Mouse (Mus musculus) limb, embryonic 11.5 days (tissue): ENCODE data around the gene Mtap. TPM values are rescaled to one million over a fixed set of nuclear protein-coding genes. Genes with fewer than 3 reads are reported as not detected.

Source experiments
- ATAC-seq: fragments of 200-750 bp; cut with Nextera tagmentation; 2 replicates; pipeline ENCODE4 v1.8.0; 2017; ENCODE audit warnings: low read depth; ENCODE audit not compliant: insufficient number of reproducible peaks, low FRiP score, low TSS enrichment
- DNase-seq: peaks from one replicate; pipeline ENCODE4 v3.0.0-alpha.2; 2015; ENCODE audit warnings: low spot score
- H3K27ac ChIP-seq: fragments of 300-500 bp; sonication (generic); replicated peaks from 2 replicates; pipeline ENCODE4 v1.5.1; 2014; ENCODE audit warnings: low read depth, mild to moderate bottlenecking, low read length
- H3K27me3 ChIP-seq: fragments of 300-500 bp; sonication (generic); 2 replicates; pipeline ENCODE4 v1.6.1; 2014; ENCODE audit warnings: mild to moderate bottlenecking, low read length, mixed read lengths; ENCODE audit not compliant: control insufficient read depth, insufficient read depth
- H3K36me3 ChIP-seq: fragments of 300-500 bp; sonication (generic); 2 replicates; pipeline ENCODE4 v1.6.1; 2014; ENCODE audit warnings: mild to moderate bottlenecking, low read length, moderate library complexity, mixed read lengths; ENCODE audit not compliant: control insufficient read depth, insufficient read depth
- H3K4me1 ChIP-seq: fragments of 300-500 bp; sonication (generic); 2 replicates; pipeline ENCODE4 v1.6.1; 2014; ENCODE audit warnings: low read length, mixed read lengths; ENCODE audit not compliant: control insufficient read depth, insufficient read depth
- H3K4me2 ChIP-seq: fragments of 300-500 bp; sonication (generic); 2 replicates; pipeline ENCODE4 v1.6.1; 2014; ENCODE audit warnings: low read depth, mild to moderate bottlenecking, moderate library complexity; ENCODE audit not compliant: severe bottlenecking
- H3K4me3 ChIP-seq: fragments of 300-500 bp; sonication (generic); 2 replicates; pipeline ENCODE4 v1.5.1; 2014; ENCODE audit warnings: low read depth, low read length
- H3K9ac ChIP-seq: fragments of 300-500 bp; sonication (generic); 2 replicates; pipeline ENCODE4 v1.6.1; 2014; ENCODE audit warnings: mild to moderate bottlenecking, low read length
- H3K9me3 ChIP-seq: fragments of 300-500 bp; sonication (generic); 2 replicates; pipeline ENCODE4 v1.6.1; 2016; ENCODE audit warnings: low read length; ENCODE audit not compliant: control insufficient read depth
- WGBS: fragments of 180-500 bp; shearing (Covaris S2); extraction: QIAGEN DNeasy Blood & Tissue Kit; methylation state at CpG from one replicate; pipeline ENCODE4 v1.1.7; 2014; 5-methylcytosine and 5-hydroxymethylcytosine counted together
- polyA plus RNA-seq: library from polyadenylated mRNA; unstranded; fragments of >200 nt; fragmentation: Nextera tagmentation; extraction: Ambion mirVana; gene quantifications from 2 replicates; pipeline ENCODE4 v1.2.1, GENCODE M21; 2014

Mtap gene
- polyA plus RNA-seq, 1 experiment from 2014 or later, result 113 TPM

DNA sequence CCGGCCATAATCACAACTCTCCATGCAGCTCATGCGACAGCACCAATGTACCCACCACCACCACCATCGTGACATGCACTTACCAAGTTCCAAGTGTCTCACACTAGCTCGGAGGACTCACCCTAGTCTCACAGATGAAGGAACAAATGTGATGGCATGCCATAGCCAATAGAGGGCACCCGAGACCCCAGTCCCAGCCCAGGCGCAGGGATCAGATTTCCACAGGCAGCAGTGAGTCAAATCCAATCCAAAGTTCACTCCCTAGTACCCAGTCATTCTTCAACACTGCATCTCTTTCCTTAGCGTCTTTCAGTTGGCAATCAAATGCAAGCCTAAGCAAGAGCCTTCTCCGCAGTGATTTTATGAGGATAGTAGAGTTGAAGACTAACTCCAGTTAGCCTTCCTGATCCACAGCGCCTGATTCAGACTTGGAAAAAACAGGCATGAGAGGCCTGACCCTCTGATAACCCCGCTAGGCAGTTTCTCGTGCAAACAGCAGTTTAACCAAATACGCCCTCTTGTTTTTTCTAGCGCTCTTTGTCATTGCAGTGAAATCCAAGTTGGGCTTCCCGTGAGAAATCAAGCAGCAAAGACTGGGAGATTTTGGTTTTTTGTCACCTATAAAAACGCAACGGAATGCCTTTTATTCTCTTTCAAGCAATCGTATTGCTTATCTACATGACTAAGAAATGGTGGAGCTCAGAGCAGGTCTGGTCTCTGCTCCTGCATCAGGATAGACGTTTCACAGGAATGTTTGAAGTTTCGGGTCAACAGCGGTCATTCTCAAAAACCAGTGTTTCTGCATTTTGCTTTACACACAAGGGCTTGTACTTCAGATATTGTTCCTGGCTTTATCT lies 8.6 kb upstream of the Mtap start:
- no peaks in the 10 kb centered on the region for H3K9me3 ChIP-seq
- H3K27me3 ChIP-seq, result no peaks in the 10 kb centered on the region
- no peak overlapping the region; the same call in 1 of the 2 replicates for H3K4me2 ChIP-seq
- DNase-seq (peak; percentile 83), ATAC-seq (peak; percentile 49)
- no peaks in the 10 kb centered on the region for H3K36me3 ChIP-seq
- 0 out of 2 replicates have a peak, but pooled peaks cover 2% of the 10 kb centered on the region for H3K4me1 ChIP-seq
- no peak overlapping the region for H3K9ac ChIP-seq
- no peak overlapping the region for H3K27ac ChIP-seq
- WGBS, result 30% methylated on average over 20 of the region's 20 CpGs
- H3K4me3 ChIP-seq, result no peak overlapping the region

- H3K9ac ChIP-seq, result no peak overlapping the region
- no peak overlapping the region for H3K4me3 ChIP-seq
- ATAC-seq (no peak), DNase-seq (no peak)
- H3K4me2 ChIP-seq, result no peak overlapping the region
- H3K9me3 ChIP-seq, result no peaks in the 10 kb centered on the region
- H3K27me3 ChIP-seq, result no peaks in the 10 kb centered on the region
- no peak overlapping the region for H3K27ac ChIP-seq
- WGBS, result 73% methylated on average over 5 of the region's 5 CpGs
- H3K4me1 ChIP-seq, result 0 out of 2 replicates have a peak, but pooled peaks cover 2% of the 10 kb centered on the region
- no peaks in the 10 kb centered on the region for H3K36me3 ChIP-seq
These were observed 8.0 kb upstream of the Mtap start for GRCm38 (mm10) chr4:89128937-89129277.

GRCm38 (mm10) chr4:89129311-89129913 lies 7.5 kb upstream of the Mtap start:
- 6% methylated on average over 5 of the region's 5 CpGs for WGBS
- Histone ChIP-seq H3K27ac (no peak overlapping the region), H3K36me3 (no peaks in the 10 kb centered on the region), H3K4me3 (no peak overlapping the region), H3K27me3 (no peaks in the 10 kb centered on the region), H3K9ac (no peak overlapping the region), H3K4me1 (0 out of 2 replicates have a peak, but pooled peaks cover 2% of the 10 kb centered on the region), H3K4me2 (no peak overlapping the region), H3K9me3 (no peaks in the 10 kb centered on the region)
- peak; percentile 45; the same call in 1 of the 2 replicates for ATAC-seq
- DNase-seq, result peak; percentile 73

DNA sequence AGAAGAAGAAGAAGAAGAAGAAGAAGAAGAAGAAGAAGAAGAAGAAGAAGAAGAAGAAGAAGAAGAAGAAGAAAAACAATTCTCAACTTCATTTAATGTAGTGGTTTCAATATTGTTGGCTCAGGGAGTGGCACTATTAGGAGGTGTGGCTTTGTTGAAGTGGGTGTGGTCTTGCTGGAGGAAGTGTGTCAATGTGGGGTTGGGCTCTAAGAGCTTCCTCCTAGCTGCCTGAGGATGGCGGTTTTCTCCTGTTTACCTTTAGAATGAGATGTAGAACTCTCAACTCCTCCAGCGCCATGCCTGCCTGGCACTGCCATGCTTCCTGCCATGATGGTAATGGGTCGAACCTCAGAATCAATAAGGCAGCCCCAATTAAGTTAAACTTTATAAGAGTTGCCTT lies 5.1 kb upstream of the Mtap start:
- WGBS, result 88% methylated on average over 3 of the region's 3 CpGs
- H3K9ac ChIP-seq, result no peak overlapping the region

DNA sequence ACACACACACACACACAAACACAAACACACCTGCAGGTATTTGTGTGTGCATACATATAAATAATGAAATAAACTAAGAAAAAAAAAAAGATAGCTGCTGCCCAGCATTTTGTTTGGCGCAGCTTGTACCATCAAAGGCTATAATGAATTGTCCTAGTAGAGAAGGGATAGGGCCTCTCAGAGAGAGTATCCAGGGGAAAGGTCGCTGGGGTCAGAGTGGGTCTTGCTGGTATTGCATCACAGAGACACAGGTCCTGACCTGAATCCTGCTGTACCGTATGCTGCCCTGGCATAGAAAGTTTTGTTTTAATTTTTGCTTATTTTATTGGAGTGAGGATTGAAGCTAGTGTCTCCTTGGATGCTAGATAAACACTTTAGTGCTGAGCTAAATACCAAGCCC lies 566 bp upstream of the Mtap start:
- Histone ChIP-seq H3K36me3 (no peaks in the 10 kb centered on the region; the same call in 1 of the 2 replicates), H3K4me1 (peaks cover 5% of the 10 kb centered on the region; the same call in 1 of the 2 replicates), H3K4me3 (no peak overlapping the region), H3K9ac (no peak overlapping the region), H3K27me3 (no peaks in the 10 kb centered on the region), H3K9me3 (no peaks in the 10 kb centered on the region), H3K27ac (no peak overlapping the region), H3K4me2 (no peak overlapping the region)
- no peak for ATAC-seq
- 33% methylated on average over 3 of the region's 3 CpGs for WGBS
- no peak for DNase-seq

More for the DNA sequence above, 5.1 kb upstream of the Mtap start:
- H3K36me3 ChIP-seq, result no peaks in the 10 kb centered on the region
- H3K4me1 ChIP-seq, result 0 out of 2 replicates have a peak, but pooled peaks cover 2% of the 10 kb centered on the region
- no peak overlapping the region for H3K4me2 ChIP-seq
- H3K27me3 ChIP-seq, result no peaks in the 10 kb centered on the region
- H3K4me3 ChIP-seq, result no peak overlapping the region
- no peak for ATAC-seq
- H3K9me3 ChIP-seq, result no peaks in the 10 kb centered on the region
- no peak for DNase-seq
- H3K27ac ChIP-seq, result no peak overlapping the region

GRCm38 (mm10) chr4:89137542-89138360 lies 829 bp downstream of the Mtap start:
- ATAC-seq (peak; percentile 79), DNase-seq (peak; percentile 68)
- Histone ChIP-seq H3K4me1 (peaks cover 5% of the 10 kb centered on the region; the same call in 1 of the 2 replicates), H3K4me2 (peak overlapping the region; percentile 66), H3K9me3 (no peaks in the 10 kb centered on the region), H3K27me3 (no peaks in the 10 kb centered on the region), H3K4me3 (peak overlapping the region; percentile 79), H3K27ac (peak overlapping the region; percentile 44), H3K36me3 (no peaks in the 10 kb centered on the region; the same call in 1 of the 2 replicates), H3K9ac (peak overlapping the region; percentile 80)
- 0% methylated on average over 36 of the region's 36 CpGs for WGBS

DNA sequence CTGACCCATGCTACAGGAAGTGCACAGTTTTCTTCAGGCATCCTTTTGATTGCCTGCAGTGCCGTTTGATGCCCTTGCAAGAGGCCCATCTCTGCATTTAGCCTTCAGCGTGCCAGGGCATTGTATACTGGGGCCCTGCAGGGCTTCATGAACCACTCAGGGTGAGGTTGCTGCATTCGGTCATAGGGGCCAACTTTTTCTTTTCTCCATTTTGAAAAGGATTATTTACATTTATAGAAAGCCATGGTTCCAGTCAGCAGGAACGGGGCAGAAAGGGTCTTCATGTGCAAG lies 1.4 kb downstream of the Mtap start:
- peak overlapping the region; percentile 79 for H3K4me3 ChIP-seq
- H3K4me1 ChIP-seq, result peaks cover 5% of the 10 kb centered on the region; the same call in 1 of the 2 replicates
- no peaks in the 10 kb centered on the region; the same call in 1 of the 2 replicates for H3K36me3 ChIP-seq
- WGBS, result 20% methylated on average over 4 of the region's 4 CpGs
- peak overlapping the region; percentile 66 for H3K4me2 ChIP-seq
- no peaks in the 10 kb centered on the region for H3K27me3 ChIP-seq
- H3K27ac ChIP-seq, result no peak overlapping the region; the same call in 1 of the 2 replicates
- no peaks in the 10 kb centered on the region for H3K9me3 ChIP-seq
- DNase-seq (peak; percentile 33), ATAC-seq (no peak)
- peak overlapping the region; percentile 80 for H3K9ac ChIP-seq

DNA sequence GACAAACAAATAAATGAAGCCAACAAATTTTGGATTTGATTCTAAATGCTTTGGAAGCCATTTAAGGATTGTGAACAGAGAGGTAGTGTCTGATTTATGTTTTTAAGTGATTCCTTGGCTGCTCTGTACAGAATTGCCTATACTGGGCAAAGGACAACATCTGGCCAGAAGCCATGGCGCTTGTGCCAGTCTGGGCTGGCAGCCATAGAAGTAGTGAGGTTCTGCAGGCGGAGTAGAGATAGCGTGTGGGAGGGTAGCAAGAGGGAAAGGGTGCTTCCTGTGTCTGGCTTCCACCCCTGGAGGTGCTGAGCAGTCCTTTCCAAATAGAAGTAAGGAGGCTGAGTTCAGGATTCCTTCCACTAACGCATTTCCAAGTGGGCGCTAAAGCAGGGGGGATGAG lies 3.9 kb downstream of the Mtap start:
- no peak overlapping the region for H3K4me2 ChIP-seq

More for the DNA sequence above, 3.9 kb downstream of the Mtap start:
- H3K9me3 ChIP-seq, result no peaks in the 10 kb centered on the region
- H3K9ac ChIP-seq, result no peak overlapping the region
- ATAC-seq (no peak), DNase-seq (no peak)
- no peaks in the 10 kb centered on the region; the same call in 1 of the 2 replicates for H3K36me3 ChIP-seq
- no peaks in the 10 kb centered on the region for H3K27me3 ChIP-seq
- H3K27ac ChIP-seq, result no peak overlapping the region
- H3K4me1 ChIP-seq, result peaks cover 5% of the 10 kb centered on the region; the same call in 1 of the 2 replicates
- H3K4me3 ChIP-seq, result no peak overlapping the region
- 90% methylated on average over 5 of the region's 5 CpGs for WGBS
